Mouse (Mus musculus): ENCODE measurements around the gene Naxe. TPM values are rescaled to one million over a fixed set of nuclear protein-coding genes. Genes with fewer than 3 reads are reported as not detected.
A peak's percentile ranks its signal among the peaks of the same experiment; 100 is the strongest.

Naxe gene
- 134 and 142 TPM in 2 replicates for polyA plus RNA-seq (2015; fragmentation: Nextera tagmentation; extraction: Ambion mirVana)

DNA sequence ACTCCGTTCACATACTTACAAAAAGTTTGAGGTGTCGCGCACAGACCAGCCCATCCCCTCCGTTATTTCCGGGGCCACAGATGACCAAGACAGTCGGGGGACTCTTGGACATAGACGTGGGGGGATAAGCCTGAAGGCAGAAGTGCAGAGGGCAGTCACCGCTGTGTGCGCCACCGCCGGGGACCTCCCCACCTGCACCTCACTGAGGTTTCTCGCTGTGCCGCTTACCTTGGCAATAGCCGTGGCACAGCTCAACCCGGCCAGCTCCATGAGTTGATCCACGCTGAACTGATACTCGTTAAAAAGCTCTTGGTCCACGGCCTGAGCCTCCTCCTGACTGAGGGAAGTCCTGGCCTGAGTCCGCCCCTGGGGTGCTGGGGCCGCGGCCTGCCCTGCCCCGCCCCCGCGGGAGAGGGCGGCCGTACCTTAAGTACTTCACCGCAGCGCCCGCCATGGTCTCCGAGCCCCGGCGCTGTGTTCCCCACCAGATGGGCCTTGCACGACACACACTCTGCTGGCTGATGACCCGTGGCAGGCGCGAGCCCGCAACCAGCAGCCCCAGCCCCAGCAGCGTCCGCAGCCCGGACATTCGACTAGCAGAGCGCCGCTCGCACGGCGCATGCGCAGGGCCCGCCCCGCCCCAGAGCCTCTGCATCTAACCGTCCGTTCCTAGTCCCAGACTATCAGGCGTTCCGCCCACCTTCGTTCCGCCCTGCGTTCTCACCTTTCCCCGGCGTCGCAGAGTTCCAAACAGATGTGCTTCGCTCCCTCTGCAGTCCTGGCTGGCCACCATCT is at the start of gene Naxe:
TSS of gene Naxe (minus strand) at position 594 of the 795 bp plus-strand sequence.
- Histone ChIP-seq H3K4me2 (replicated peaks; ENCODE audit: low read depth) (peak within 1 kb of the TSS; percentile 95), H3K27ac (replicated peaks) (peak within 1 kb of the TSS; percentile 58), H3K9ac (ENCODE audit: low read length) (peak within 1 kb of the TSS; percentile 83), H3K4me1 (replicated peaks; ENCODE audit: control insufficient read depth, insufficient read depth) (0 out of 2 replicates have a peak, but pooled peaks cover 2% of the 10 kb centered on the region), H3K36me3 (ENCODE audit: control insufficient read depth, insufficient read depth, low read length) (peaks cover 9% of the 10 kb centered on the region), H3K4me3 (ENCODE audit: low read depth, low read length) (peak within 1 kb of the TSS; percentile 88), H3K9me3 (ENCODE audit: control insufficient read depth, low read length) (no peaks in the 10 kb centered on the region), H3K27me3 (ENCODE audit: control insufficient read depth, insufficient read depth, low read length) (no peaks in the 10 kb centered on the region)
- peak; percentile 96 for ATAC-seq (ENCODE audit: low FRiP score, low TSS enrichment)
- peak; percentile 94 for DNase-seq (ENCODE audit: low spot score)
- WGBS, result under 1% methylated on average over 58 of the region's 60 CpGs
- TF ChIP-seq CTCF (IDR thresholded peaks at IDR 0.05; ENCODE audit: low read depth) (no peak), EP300 (optimal IDR thresholded peaks at IDR 0.05) (no peak)

DNA sequence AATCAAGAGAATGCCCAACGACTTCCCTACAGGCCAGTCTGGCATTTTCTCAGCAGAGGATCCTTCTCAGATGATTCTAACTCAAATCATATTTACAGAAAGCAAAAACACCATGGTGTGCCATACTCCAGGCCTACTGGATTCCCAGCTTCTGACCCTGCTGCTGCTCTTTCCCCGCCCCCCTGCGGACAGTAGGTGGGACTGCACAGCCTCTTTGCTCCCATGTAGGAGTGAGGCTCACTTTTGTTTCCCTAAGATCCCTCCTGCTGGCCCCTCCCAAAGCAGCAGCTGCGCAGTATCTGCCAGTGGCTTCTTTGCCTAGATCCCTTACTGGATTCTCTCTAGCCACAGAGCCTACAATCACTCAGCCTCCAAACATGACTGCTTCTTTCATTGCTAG is 47.8 kb upstream of the Naxe start:
- no peak for ATAC-seq (ENCODE audit: low FRiP score, low TSS enrichment)
- 92% methylated on average over 4 of the region's 4 CpGs for WGBS
- no peaks in the 10 kb centered on the region for H3K4me1 ChIP-seq (replicated peaks; ENCODE audit: control insufficient read depth, insufficient read depth)
- no peak overlapping the region for H3K4me3 ChIP-seq (ENCODE audit: low read depth, low read length)
- no peak overlapping the region for H3K9ac ChIP-seq (ENCODE audit: low read length)
- no peak for DNase-seq (ENCODE audit: low spot score)
- TF ChIP-seq EP300 (optimal IDR thresholded peaks at IDR 0.05) (no peak), CTCF (IDR thresholded peaks at IDR 0.05; ENCODE audit: low read depth) (no peak)
- H3K9me3 ChIP-seq (ENCODE audit: control insufficient read depth, low read length), result no peaks in the 10 kb centered on the region
- peaks cover 5% of the 10 kb centered on the region for H3K36me3 ChIP-seq (ENCODE audit: control insufficient read depth, insufficient read depth, low read length)
- H3K27ac ChIP-seq (replicated peaks), result no peak overlapping the region
- no peaks in the 10 kb centered on the region for H3K27me3 ChIP-seq (ENCODE audit: control insufficient read depth, insufficient read depth, low read length)
- H3K4me2 ChIP-seq (replicated peaks; ENCODE audit: low read depth), result no peak overlapping the region

- 74% methylated on average over 6 of the region's 6 CpGs for WGBS
- Histone ChIP-seq H3K36me3 (ENCODE audit: control insufficient read depth, insufficient read depth, low read length) (peaks cover 12% of the 10 kb centered on the region), H3K27me3 (ENCODE audit: control insufficient read depth, insufficient read depth, low read length) (no peaks in the 10 kb centered on the region), H3K4me1 (replicated peaks; ENCODE audit: control insufficient read depth, insufficient read depth) (no peaks in the 10 kb centered on the region), H3K9ac (ENCODE audit: low read length) (no peak overlapping the region), H3K4me3 (ENCODE audit: low read depth, low read length) (no peak overlapping the region), H3K9me3 (ENCODE audit: control insufficient read depth, low read length) (no peaks in the 10 kb centered on the region), H3K27ac (replicated peaks) (0 out of 2 replicates have a peak overlapping the region, but pooled peaks have one; percentile 13), H3K4me2 (replicated peaks; ENCODE audit: low read depth) (no peak overlapping the region)
- ATAC-seq (ENCODE audit: low FRiP score, low TSS enrichment) (no peak), DNase-seq (ENCODE audit: low spot score) (no peak)
- TF ChIP-seq EP300 (optimal IDR thresholded peaks at IDR 0.05) (no peak), CTCF (IDR thresholded peaks at IDR 0.05; ENCODE audit: low read depth) (no peak)
Measured at GRCm38 (mm10) chr3:88102611-88103010, 44.3 kb upstream of the Naxe start.

DNA sequence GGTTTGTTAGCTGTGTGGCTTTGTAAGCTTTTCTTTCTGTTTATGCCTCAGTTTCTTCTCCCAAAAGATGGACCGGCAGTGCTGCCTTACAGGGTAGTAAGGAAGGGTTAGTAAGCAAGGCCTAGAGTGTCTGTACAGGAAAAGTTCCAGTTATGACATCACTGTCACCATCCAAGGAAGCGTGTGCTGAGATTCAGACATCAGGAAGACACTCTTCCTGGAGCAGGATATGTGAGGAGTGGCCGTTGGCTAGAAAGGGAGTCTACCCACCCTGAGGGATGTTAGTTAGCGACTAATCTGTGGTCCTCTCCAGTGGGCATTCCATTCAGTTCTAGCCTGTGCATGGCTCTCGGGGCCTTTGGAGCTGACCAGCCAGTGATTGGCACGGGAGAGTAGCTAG is 43.9 kb upstream of the Naxe start:
- Histone ChIP-seq H3K27ac (replicated peaks) (0 out of 2 replicates have a peak overlapping the region, but pooled peaks have one; percentile 13), H3K9me3 (ENCODE audit: control insufficient read depth, low read length) (no peaks in the 10 kb centered on the region), H3K4me2 (replicated peaks; ENCODE audit: low read depth) (no peak overlapping the region), H3K27me3 (ENCODE audit: control insufficient read depth, insufficient read depth, low read length) (no peaks in the 10 kb centered on the region), H3K36me3 (ENCODE audit: control insufficient read depth, insufficient read depth, low read length) (peaks cover 12% of the 10 kb centered on the region), H3K4me3 (ENCODE audit: low read depth, low read length) (no peak overlapping the region), H3K9ac (ENCODE audit: low read length) (no peak overlapping the region), H3K4me1 (replicated peaks; ENCODE audit: control insufficient read depth, insufficient read depth) (no peaks in the 10 kb centered on the region)
- 85% methylated on average over 6 of the region's 6 CpGs for WGBS
- DNase-seq (ENCODE audit: low spot score) (no peak), ATAC-seq (ENCODE audit: low FRiP score, low TSS enrichment) (no peak)
- TF ChIP-seq CTCF (IDR thresholded peaks at IDR 0.05; ENCODE audit: low read depth), result no peak
- no peak for TF ChIP-seq EP300 (optimal IDR thresholded peaks at IDR 0.05)

GRCm38 (mm10) chr3:88101736-88102135 is 43.4 kb upstream of the Naxe start:
- Histone ChIP-seq H3K9ac (ENCODE audit: low read length) (no peak overlapping the region), H3K4me1 (replicated peaks; ENCODE audit: control insufficient read depth, insufficient read depth) (no peaks in the 10 kb centered on the region), H3K36me3 (ENCODE audit: control insufficient read depth, insufficient read depth, low read length) (peaks cover 12% of the 10 kb centered on the region), H3K9me3 (ENCODE audit: control insufficient read depth, low read length) (no peaks in the 10 kb centered on the region), H3K4me3 (ENCODE audit: low read depth, low read length) (no peak overlapping the region), H3K27me3 (ENCODE audit: control insufficient read depth, insufficient read depth, low read length) (no peaks in the 10 kb centered on the region), H3K4me2 (replicated peaks; ENCODE audit: low read depth) (no peak overlapping the region), H3K27ac (replicated peaks) (no peak overlapping the region)
- TF ChIP-seq CTCF (IDR thresholded peaks at IDR 0.05; ENCODE audit: low read depth) (no peak), EP300 (optimal IDR thresholded peaks at IDR 0.05) (no peak)
- DNase-seq (ENCODE audit: low spot score), result no peak
- 86% methylated on average over 7 of the region's 7 CpGs for WGBS
- ATAC-seq (ENCODE audit: low FRiP score, low TSS enrichment), result no peak

GRCm38 (mm10) chr3:88100251-88100650 is 42.0 kb upstream of the Naxe start:
- Histone ChIP-seq H3K4me2 (replicated peaks; ENCODE audit: low read depth) (no peak overlapping the region), H3K9me3 (ENCODE audit: control insufficient read depth, low read length) (no peaks in the 10 kb centered on the region), H3K27ac (replicated peaks) (no peak overlapping the region), H3K36me3 (ENCODE audit: control insufficient read depth, insufficient read depth, low read length) (peaks cover 12% of the 10 kb centered on the region), H3K4me1 (replicated peaks; ENCODE audit: control insufficient read depth, insufficient read depth) (no peaks in the 10 kb centered on the region), H3K4me3 (ENCODE audit: low read depth, low read length) (no peak overlapping the region), H3K27me3 (ENCODE audit: control insufficient read depth, insufficient read depth, low read length) (no peaks in the 10 kb centered on the region), H3K9ac (ENCODE audit: low read length) (no peak overlapping the region)
- no peak for TF ChIP-seq CTCF (IDR thresholded peaks at IDR 0.05; ENCODE audit: low read depth)
- no peak for TF ChIP-seq EP300 (optimal IDR thresholded peaks at IDR 0.05)
- DNase-seq (ENCODE audit: low spot score) (no peak), ATAC-seq (ENCODE audit: low FRiP score, low TSS enrichment) (no peak)
- WGBS, result 65% methylated on average over 3 of the region's 3 CpGs

All from stomach, postnatal 0 days (tissue).